Mouse (Mus musculus) layer of hippocampus, postnatal 10 days (tissue): ENCODE measurements around the gene Dner. TPM values are rescaled to one million over a fixed set of nuclear protein-coding genes. Genes with fewer than 3 reads are reported as not detected.

Experiments
- DNase-seq, 2 experiments: peaks; one replicate each; pipeline ENCODE4 v3.0.0; 2021; ENCODE audit warnings: low spot score in 2 of 2
- total RNA-seq, 2 experiments: library from RNA; stranded (reverse); gene quantifications; 2 replicates each; pipeline ENCODE4 v1.2.3; 2021

Dner gene
- total RNA-seq, 2 experiments from 2014 or later: 228 to 234 TPM

DNA sequence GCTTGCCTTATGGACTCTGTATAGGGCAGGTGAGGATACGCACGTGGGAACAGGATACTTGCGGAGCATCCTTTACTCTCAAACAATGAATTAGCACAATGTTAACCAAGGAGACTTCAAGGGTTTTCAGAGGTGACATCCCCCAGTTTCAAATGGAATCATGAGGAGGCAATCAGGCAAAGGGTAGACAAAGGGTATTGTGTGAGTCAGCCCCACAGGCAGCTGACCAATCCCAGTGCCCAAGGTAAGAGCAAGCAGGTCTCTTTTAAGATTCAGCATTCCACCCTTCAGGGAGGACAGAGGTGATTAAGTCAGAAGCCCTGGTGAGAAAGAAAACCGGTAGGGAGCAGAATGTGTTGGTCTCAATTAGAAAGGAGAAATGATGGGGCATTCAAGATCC lies 55.6 kb downstream of the Dner start:
- DNase-seq: no peak

DNA sequence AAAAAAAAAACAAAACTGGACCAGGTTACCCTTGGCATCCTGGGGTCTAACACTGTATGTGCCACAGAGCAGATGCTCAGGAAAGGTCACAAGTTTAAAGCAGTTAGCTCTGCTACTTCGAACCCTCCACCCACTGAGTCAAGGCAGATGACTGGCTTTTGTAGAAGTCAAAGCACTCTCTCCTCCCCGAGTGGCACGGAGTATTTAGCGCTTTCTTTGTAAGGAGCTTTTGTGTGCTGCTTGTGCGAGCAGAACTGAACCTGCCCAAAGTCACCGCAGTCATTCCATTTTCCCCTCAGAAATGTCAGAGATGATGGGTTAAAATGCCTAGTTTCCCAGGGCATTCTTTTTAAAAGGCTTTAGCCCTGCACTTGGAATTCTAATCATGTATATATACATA lies 59.1 kb downstream of the Dner start:
- no peak for DNase-seq

DNA sequence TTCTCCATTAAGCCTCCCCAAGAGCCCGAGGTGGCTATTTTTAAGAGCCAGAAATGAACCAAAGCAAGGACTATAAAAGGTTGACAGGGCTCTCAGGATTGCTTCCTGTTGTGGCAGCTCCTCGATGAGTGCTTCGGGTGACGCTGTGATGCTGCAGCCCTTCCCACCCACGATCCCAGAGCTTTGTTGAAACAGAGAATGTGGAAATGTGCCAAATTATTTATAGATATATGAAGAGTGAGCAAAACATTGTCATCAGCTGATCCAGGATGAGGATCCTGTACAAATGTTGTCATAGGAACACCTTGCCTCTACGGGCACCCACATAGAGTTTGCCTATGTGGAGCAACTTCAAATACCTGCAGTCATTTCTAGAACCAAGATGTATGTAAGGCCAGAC lies 67.8 kb downstream of the Dner start:
- no peak for DNase-seq

GRCm38 (mm10) chr1:84622978-84623554 lies 73.0 kb downstream of the Dner start:
- no peak for DNase-seq

DNA sequence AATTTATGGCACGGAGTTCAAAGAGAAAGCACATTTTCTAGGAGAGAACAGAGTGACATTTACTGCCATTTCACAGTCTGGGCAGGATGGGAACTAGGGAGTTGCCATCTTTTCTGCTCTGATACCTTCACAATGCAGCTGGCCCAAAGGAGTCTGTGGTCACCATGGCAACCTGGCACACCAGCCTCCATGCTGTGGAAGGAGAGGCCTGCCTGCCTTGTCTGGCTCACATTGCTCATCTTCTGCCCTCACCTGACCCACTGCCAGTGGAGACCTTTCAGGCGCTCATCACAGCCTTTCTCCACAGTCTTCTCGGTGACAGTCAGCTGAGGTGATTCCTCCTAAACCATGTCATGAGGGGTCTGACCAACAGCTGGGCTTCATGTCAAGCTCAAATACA lies 74.7 kb downstream of the Dner start:
- peak; percentile 75 to 78 for DNase-seq

GRCm38 (mm10) chr1:84619131-84619760 lies 76.8 kb downstream of the Dner start:
- peak in 1 of 2 experiments; percentile 39 for DNase-seq

DNA sequence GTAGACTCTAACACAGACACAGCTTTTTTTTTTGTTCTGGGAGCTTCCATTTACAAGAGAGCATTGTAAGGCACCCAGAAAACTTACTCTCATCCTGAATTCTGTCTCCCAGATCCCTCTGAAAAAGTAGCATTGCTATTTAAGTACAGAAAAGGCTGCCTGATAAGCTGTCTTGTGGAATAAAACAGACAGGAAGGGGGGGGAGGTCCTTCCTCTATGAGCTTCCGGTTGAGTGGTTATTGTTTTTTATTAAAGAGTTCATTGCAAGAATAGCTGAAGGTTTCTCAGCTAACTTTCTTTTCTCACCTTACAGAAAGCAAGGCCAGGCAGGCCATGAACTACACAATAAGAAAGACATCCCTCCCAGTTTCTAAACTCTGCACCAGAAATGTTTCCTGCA lies 77.9 kb downstream of the Dner start:
- no peak for DNase-seq

GRCm38 (mm10) chr1:84616133-84616532 lies 79.9 kb downstream of the Dner start:
- no peak for DNase-seq

DNA sequence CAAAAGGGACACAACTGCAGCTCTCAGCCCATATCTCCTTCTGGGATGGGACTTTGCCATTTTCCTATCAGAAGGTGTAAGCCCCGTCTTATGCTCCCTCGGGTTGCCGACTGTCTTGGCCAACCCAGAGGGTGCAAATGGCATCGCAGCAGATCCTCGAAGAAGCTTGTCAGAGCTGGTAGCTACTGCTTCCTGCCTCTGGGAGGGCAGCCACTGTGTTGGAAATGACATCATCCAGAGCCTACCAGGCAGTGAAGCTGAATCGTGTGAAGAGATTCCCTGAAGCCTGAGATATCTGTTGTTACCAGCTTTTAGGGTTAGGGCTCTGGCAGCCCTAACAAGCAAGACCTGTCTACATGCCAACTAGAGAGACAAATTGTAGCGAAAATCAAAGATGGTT lies 81.4 kb downstream of the Dner start:
- no peak for DNase-seq

DNA sequence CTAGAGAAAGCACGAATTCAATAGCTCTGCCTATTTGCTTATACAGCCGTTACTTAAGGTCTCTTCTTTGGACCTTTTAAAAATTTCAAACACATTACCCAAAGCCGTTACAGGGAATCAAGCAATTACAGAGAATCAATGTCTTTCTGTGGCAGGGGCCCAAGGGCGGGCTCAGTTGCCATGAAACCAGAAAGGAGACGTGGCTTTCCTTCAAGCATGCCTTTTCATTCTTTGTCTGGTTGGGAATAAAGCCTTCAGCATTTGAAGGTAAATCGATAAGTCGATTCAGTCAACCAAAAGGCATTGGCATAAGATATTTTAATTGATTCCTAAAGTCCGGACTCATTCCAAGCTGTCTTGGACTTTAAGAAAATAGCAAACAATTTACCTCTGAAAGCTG lies 82.9 kb downstream of the Dner start:
- DNase-seq: no peak

DNA sequence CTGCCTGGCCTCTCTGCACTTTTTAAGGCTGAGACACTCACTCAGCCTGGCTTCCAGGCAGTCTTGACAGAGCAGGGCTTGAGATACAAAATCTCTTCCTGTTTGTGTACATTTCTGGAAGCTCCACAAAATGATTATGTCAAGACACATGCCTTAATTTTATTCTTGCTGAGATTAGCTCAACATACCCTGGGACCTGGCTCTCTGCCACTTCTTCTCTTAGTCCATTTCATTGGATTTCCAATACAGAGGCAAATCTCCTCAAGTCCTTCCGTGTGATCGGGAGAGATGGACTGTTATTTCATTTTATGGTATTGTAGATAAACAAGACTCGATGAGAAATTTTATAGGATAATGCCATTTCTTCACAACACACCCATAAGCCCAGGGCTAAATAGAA lies 84.7 kb downstream of the Dner start:
- no peak for DNase-seq

GRCm38 (mm10) chr1:84599025-84599424 lies 97.0 kb downstream of the Dner start:
- DNase-seq: no peak

GRCm38 (mm10) chr1:84596023-84596422 lies 100.0 kb downstream of the Dner start:
- DNase-seq: no peak

- no peak for DNase-seq
These were observed 103.6 kb downstream of the Dner start for GRCm38 (mm10) chr1:84592394-84592793.

DNA sequence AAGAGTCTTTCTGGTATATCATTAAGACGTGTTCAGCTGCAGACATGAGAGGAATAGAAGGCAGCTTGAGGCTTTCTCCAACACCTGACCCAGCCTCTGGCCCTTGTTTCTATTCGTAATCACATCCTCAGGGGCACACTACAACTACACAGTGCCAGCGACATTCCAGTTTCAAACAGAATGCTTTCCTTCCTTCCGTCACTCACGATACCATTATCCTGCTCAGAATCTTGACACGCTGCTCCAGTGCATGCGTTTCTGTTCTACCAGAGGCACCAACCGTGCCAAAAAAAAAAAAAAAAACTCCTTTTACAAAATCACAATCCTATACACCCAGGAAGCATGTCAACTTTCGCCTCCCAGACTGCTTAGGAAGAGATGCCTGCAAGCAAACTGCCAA lies 105.5 kb downstream of the Dner start:
- peak in 1 of 2 experiments; percentile 8 for DNase-seq

DNA sequence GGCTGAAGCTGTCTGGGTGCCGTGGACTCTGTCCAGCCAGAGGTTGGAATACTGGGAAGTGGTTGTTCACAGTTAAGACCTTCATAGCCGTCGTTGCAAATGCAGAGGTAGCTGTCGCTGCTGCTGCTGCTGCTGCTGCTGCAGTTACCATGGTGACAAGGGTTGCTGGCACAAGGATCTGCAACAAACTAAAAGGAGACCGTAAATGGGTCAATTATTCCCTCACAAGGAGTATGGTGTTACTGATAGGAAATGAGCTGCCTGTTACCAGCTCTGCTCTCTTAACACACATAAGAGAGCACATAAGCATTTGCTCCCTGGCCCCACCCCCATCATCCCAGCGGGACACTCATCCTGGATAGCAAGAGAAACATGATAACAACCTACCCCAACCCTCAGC lies 110.6 kb downstream of the Dner start:
- peak; percentile 26 to 33 for DNase-seq

DNA sequence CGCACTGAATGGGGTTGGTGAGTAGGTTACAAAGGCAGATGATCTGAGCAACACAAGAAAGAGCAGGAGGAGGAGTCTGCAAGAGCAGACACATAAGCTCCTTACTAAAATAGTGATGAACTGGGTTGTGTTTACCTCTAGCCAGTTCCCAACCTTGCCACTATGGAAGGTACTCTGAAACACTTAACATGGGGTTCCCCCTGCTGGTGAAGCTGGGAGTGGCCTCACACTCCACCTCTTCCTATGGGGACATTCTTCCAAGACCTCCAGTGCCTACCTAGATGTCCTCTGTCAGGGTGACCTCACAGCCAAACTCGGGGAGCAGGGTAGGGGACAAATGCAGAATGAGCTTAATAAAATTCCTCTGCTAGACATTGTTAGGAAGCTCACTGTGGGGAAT lies 114.2 kb downstream of the Dner start:
- DNase-seq: peak; percentile 69 to 80

DNA sequence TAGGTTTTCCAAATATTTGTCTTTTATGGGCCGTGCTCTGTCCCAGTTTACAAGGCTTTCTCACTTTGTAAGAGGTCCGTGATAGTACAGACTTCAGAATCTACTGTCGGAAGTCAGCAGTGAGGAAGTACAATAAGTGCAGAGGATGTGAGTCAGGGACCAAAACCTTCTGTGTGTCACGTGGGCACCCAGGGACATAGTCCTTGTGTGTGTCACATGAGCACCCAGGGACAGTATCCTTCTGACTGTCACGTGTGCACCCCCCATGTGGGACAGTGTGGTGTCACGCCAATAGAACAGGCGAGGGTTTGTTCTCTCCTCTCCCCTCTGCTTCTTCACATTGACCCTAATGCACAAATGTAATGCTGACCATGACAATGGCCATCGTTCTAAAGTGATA lies 134.2 kb downstream of the Dner start:
- DNase-seq: no peak

GRCm38 (mm10) chr1:84561387-84561786 lies 134.6 kb downstream of the Dner start:
- no peak for DNase-seq

GRCm38 (mm10) chr1:84556546-84557511 lies 139.2 kb downstream of the Dner start:
- no peak for DNase-seq

DNA sequence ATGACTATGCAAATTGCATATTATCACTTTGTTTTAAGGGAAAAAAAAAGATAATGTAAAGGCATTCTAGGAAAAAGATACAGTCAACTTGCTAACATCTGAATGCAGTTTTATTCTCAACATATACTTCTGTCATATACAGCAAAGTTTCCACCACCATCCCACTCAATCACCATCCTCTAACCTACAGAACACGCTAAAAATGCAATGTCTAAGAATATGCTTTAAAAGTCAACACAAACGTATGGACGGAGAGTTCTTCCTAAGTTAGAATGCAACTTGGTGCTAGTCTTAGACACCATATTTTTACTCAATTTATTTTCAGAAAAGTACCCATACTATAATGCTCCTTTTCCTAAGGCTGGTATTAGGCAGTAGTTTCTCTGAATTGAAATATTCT lies 144.0 kb downstream of the Dner start:
- DNase-seq: no peak

- DNase-seq: no peak
These were observed 146.0 kb downstream of the Dner start for GRCm38 (mm10) chr1:84550065-84550368.
